Mouse (Mus musculus) spleen, postnatal 4 days (tissue): Measurements from ENCODE around the gene Mcrip2.
"Not testable (repeated sequence)": the region's sequence is repeated elsewhere in the genome, so short reads cannot be mapped to it uniquely, and the experiment has no call there.

ENCODE experiments used
- DNase-seq, 2 experiments: peaks; one replicate each; pipeline ENCODE4 v3.0.0; 2022; ENCODE audit warnings: low spot score in 2 of 2

The Mcrip2 gene

DNA sequence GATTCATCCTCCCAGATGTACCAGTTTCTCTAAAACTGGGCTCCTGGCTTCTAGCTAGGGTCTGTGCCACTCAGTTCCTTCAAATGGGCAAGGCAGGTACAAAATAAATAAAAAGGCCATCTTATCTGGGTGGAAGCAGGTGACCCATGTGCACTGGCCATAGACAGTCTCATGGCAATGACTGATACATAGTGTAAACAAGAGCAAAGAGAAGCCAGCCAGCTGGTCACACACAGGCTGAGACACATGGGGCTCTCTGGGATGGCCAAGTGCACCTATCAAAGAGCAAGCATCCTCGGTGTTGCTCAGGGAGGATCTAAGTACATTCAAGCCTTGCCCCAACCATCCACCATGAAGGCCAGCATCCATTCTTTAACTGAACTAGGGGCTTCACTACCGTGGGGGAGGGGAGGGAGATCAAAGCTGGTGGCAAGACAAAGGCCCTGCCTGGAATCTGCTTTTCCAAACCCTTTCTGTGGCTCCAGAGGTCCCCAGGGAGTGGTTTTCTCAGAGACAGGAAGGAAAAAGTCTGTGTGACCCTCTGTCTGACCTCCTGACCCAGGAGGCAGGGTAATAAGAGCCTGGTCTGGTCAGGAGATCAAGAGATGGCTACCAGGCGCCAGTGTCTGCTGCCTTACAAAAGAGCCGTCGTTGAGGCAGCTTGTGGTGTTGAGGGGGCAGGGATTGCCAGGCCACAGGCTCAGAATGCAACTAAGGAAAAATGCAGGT is 12.5 kb upstream of the Mcrip2 start:
- no peak for DNase-seq

- DNase-seq, result no peak
These were observed 11.8 kb upstream of the Mcrip2 start, which contains the start of gene Wfikkn1 for GRCm38 (mm10) chr17:25880196-25880910. TSS of gene Wfikkn1 (minus strand) at chr17:25880858.

- DNase-seq, result peak in 1 of 2 experiments; percentile 60
These were observed 11.2 kb upstream of the Mcrip2 start for GRCm38 (mm10) chr17:25879750-25880149.

DNA sequence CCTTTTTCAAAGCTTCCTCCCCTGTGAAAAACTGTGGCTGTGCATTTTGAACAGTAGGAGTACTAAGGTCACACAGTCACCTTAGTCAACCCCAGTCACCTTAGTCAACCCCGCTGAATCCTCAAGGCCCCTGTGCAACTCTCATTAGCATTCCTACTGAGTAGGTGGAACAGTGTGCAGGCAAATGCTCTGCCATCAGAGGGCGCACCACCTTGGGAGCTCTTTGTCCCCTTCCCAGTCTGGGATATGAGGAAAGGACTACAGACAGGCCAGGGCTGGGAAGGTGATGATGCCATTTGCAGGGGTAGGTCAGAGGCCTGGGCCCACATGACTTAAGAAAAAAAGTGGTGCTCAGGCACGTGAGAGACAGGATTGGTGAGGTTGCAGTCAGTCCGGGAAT is 10.7 kb upstream of the Mcrip2 start:
- peak in 1 of 2 experiments; percentile 65 for DNase-seq

- no peak for DNase-seq
These were observed 10.1 kb upstream of the Mcrip2 start for GRCm38 (mm10) chr17:25878611-25879180.

GRCm38 (mm10) chr17:25877741-25878610 is 9.4 kb upstream of the Mcrip2 start:
- no peak for DNase-seq

DNA sequence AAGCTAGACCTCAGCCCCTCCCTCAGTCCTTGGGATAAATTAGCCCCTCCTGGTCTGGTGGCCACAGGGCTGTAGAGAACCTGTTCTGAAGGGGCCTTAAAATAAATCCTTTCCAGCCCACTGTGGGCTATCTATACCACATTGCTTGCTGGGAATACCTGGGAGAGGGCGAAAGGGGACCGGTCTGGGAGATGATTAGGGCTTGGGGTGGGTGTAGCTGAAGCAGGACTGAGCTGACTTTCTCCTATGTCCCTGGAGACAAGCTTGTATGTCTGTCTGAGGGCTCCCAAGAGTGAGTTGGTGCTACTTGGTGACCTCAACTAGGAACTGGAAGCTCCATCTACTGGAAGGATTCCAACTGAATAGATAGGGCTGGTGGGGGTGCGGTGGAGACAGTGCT is 8.5 kb upstream of the Mcrip2 start:
- no peak for DNase-seq

GRCm38 (mm10) chr17:25876347-25876915 is 7.9 kb upstream of the Mcrip2 start:
- DNase-seq, result no peak

DNA sequence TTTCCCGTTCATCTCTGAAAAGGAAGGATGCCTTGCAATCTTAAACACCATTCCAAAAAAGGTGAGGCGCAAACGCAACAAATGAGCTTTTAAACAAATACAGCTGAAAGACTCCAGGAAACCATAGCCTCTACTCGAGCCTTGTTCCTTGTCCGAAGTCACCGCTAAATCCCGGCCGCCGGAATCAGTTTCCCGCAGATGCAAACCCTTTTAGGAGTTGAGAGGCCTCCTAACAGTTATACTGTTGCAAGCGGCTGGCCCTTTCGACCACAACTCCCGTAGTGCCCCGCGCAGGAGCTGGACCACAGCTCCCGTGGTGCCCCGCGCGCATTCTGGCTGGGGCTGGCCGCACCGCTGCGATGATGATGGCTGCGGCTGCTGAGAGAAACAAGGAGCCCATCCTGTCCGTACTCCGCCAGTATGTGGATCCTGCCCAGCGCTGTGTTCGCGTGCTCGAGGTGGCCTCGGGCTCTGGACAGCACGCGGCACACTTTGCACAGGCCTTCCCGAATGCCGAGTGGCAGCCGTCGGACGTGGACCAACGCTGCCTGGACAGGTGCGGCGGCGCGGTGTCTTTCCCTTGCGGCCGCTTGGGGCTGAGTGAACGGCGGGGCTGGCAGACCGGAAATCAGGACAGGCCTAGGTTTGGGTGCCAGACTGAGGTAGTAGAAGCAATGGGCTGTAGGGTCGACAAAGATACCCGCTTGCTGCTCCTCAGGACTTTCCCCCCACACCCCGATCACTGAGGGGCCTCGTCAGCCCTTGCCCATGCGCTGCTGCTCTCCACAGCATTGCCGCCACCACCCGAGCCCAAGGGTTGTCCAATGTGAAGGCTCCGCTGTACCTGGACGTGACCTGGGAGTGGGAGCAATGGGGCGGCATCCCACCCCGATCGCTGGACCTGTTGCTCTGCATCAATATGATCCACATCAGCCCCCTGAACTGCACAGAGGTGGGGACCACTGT is 6.9 kb upstream of the Mcrip2 start:
- peak; percentile 87 to 94 for DNase-seq

- peak; percentile 94 to 99 for DNase-seq
These were observed 6.2 kb upstream of the Mcrip2 start, which contains the start of gene Mettl26 for GRCm38 (mm10) chr17:25874721-25875170. TSS of gene Mettl26 (plus strand) at chr17:25875074.

DNA sequence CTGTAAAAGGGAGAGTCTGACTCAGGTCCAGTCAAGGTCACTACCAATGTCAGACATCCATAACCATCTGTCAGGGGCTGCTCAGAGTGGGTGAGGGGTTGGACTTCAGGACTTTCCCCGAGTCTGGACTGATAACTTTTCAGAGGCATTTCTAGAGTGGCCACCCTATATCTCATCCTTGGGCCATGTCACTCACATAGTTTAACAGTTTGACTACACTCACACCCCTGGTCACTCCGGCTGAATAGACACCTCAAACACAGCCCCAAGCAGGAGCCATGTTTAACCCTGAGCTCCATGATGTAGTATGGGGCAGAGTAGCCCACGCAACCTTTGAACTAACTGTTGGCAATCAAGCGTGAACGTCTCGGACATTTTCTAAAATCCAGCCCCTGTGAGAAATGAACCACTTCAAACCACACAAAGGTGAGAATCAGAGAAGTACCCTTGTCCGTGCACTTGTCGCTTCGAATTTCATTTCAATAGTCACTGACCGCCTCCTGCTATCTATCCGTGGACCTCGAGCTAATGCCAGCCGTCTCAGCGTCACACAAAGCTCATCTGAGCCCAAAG is 5.7 kb upstream of the Mcrip2 start:
- DNase-seq, result no peak

DNA sequence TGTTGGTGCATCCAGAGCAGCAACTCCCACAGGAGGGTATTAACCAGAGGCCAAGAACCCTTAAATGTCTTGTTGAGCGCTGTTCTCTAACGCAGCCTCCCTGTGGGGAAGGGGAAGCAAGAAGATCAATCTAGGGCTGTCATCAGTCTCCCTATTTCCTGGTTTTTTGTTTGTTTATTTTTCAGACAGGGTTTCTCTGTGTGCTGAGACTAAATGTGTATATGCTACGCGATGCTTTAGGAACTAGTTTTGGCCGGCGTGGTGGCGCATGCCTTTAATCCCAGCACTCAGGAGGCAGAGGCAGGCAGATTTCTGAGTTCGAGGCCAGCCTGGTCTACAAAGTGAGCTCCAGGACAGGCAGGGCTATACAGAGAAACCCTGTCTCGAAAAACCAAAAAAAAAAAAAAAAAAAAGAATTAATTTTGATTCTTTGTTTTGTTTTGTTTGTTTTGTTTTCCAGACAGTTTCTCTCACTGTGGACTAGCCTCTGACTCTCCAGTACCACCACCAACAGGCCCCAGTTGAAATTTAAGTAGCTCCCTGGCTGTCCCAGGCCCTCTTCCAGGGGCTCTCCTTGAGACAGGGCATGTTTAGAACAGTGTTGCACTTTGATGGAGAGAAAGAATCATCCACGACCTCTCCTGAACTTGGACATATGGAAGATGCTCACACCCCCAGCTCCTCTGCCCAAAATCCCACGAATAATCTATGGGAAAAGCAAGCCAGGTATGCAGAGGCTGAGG is 5.0 kb upstream of the Mcrip2 start:
- DNase-seq, result no peak

- no peak for DNase-seq
These were observed 4.1 kb upstream of the Mcrip2 start for GRCm38 (mm10) chr17:25872676-25873075.

DNA sequence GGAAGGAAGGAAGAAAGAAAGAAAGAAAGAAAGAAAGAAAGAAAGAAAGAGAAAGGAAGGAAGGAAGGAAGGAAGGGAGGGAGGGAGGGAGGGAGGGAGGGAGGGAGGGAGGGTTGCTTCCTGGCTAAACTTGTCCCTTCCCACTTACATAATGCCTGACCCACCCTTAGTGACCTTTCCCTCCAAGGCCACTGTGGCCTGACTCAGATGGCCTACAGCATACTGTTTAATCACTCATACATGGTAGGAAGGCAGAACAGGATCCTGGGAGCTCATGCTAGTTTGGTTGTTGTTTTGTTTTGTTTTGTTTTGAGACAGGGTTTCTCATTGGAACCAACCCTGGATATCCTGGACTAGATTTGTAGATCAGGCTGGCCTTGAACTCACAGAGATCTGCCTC is 3.0 kb upstream of the Mcrip2 start:
- not testable (repeated sequence) for DNase-seq

GRCm38 (mm10) chr17:25869954-25870353 is 1.4 kb upstream of the Mcrip2 start:
- no peak for DNase-seq

- no peak for DNase-seq
These were observed 934 bp upstream of the Mcrip2 start for GRCm38 (mm10) chr17:25869498-25869897.

DNA sequence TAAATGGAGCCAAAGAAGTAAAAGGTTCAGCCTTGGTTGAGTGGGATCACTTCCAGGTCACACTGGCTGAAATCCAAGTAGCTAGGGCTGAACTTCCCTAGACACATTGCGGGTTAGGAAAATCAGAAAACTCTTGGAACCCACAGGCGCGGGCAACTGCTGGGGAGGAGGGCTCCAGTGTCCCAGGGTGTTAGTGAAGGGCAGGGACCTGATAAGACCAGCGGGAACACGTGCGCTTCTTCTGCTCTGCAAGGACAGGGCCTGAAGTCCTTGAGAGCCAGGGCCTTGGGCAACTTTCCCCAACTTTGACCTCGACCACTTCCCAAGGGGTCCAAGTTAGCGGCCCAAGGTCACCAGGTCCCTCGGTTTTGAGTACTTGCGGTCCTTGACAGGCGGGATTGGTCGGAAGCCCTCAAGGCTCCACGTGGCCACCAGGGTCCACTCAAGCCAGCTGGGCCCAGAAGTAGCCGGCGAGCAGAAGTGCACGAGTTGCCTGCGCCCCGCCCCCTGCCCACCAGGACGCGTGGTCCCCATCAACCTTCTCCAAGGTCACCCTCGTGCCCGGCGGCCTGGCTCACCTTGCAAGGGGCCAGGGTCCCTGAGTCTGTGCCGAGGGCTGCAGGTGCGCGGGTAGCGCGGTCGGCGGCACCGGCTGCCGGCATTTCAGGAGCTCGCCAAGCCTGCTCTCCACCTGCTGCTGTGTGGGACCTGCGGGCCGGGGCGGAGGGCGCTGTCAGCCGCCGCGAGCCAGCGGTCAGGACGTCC is 546 bp downstream of the Mcrip2 start:
- DNase-seq, result peak in 1 of 2 experiments; percentile 74

- no peak for DNase-seq
These were observed 1.1 kb downstream of the Mcrip2 start for GRCm38 (mm10) chr17:25867509-25867835.
